Mouse (Mus musculus): ENCODE measurements around the gene Sucnr1. TPM values are rescaled to one million over a fixed set of nuclear protein-coding genes. Genes with fewer than 3 reads are reported as not detected.

Gene Sucnr1
- not detected for total RNA-seq (2023)

DNA sequence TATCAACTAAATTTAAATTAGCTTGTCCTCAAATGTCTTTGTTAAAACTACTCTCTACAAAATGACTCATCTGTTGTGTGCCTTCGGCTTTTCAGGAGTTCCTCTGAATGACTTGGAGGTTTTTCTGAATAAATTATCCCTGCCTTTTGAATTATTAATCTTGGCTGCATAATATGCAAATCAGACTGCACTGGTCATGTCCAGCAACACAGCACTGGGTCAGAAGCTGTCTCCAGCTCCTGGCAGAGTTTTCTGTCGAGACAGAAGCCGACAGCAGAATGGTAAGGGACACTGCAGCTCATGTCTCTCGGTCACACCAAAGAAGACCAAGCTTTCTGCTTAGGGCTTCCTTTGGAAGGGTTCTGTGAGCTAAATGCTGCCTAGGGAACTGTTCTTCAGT, at the start of gene Sucnr1:
Gene Sucnr1 (plus strand): TSS at position 222 of the 400 bp plus-strand sequence.

Other genes starting within 250 kb of the Sucnr1 start
- gene Gm8298, start 220.8 kb upstream of the Sucnr1 start, total RNA-seq (2023): not detected
- gene C130079G13Rik, start 156.7 kb upstream of the Sucnr1 start, total RNA-seq (2023): not detected
- gene Aadacl2, start 75.1 kb upstream of the Sucnr1 start, total RNA-seq (2023): not detected
- not detected for gene Aadac, start 56.2 kb upstream of the Sucnr1 start, total RNA-seq (2023)

Measured in CD8-positive naive resting alpha-beta T cell, adult 57 days (primary cell).